Mouse (Mus musculus): ENCODE results near the gene Tns3. TPM values are rescaled to one million over a fixed set of nuclear protein-coding genes. Genes with fewer than 3 reads are reported as not detected.

The Tns3 gene
- total and polyA plus RNA-seq, 3 experiments, result not detected

DNA sequence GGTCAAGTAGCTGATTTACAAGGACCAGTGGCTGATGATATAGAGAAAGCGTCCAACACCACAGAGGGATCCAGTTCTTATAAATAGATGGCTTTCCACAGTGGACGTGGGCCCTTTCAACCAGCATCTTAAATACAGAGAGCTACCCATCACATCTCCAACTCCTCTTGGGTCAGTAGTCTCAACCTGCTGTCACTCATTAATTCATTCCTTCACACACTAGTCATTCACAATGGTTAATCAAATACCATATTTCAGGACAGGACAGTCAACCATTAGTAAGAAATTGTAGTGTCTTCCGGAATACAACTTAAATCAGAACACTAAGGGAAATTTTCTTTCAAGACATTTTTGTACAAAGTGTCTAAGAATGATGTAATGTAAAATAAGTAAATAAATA lies 76.4 kb downstream of the Tns3 start:
- Histone ChIP-seq H3K4me1 (ENCODE audit: control insufficient read depth in 1 of 2, insufficient read depth in 2 of 2, low read length in 2 of 2) (no peaks in the 10 kb centered on the region), H3K9ac (ENCODE audit: control insufficient read depth, low read depth, low read length, poor library complexity, severe bottlenecking) (no peak overlapping the region), H3K27ac (ENCODE audit: control insufficient read depth, low read depth, low read length) (no peak overlapping the region), H3K36me3 (ENCODE audit: control insufficient read depth in 1 of 2, insufficient read depth in 2 of 2, low read length in 2 of 2) (no peaks in the 10 kb centered on the region), H3K9me3 (replicated peaks; ENCODE audit: insufficient read depth, low read length) (no peaks in the 10 kb centered on the region), H3K79me2 (ENCODE audit: control insufficient read depth, insufficient read depth, low read length, poor library complexity) (no peaks in the 10 kb centered on the region), H3K27me3 (ENCODE audit: control insufficient read depth in 1 of 2, insufficient read depth in 2 of 2, low read length in 2 of 2) (no peaks in the 10 kb centered on the region), H3K4me3 (ENCODE audit: control insufficient read depth in 1 of 2, insufficient read depth in 1 of 2, low read depth in 2 of 2, low read length in 2 of 2) (no peak overlapping the region)
- DNase-seq (ENCODE audit: low read depth, low spot score), result no peak
- TF ChIP-seq CHD2 (IDR thresholded peaks at IDR 0.05; ENCODE audit: low read length), result no peak
- TF ChIP-seq MAFK (IDR thresholded peaks at IDR 0.05; ENCODE audit: borderline replicate concordance, low read depth, low read length), result no peak
- no peak for TF ChIP-seq ELF1 (IDR thresholded peaks at IDR 0.05; ENCODE audit: low read depth, low read length)
- no peak for TF ChIP-seq NELFE (IDR thresholded peaks at IDR 0.05; ENCODE audit: low read depth, low read length)
- TF ChIP-seq MAX (IDR thresholded peaks at IDR 0.05; ENCODE audit: low read length), result no peak
- no peak for TF ChIP-seq JUND (IDR thresholded peaks at IDR 0.05; ENCODE audit: low read depth, low read length)
- TF ChIP-seq GATA1 (IDR thresholded peaks at IDR 0.05; ENCODE audit: low read depth, low read length), result no peak
- TF ChIP-seq SIN3A (IDR thresholded peaks at IDR 0.05; ENCODE audit: low read length), result no peak

DNA sequence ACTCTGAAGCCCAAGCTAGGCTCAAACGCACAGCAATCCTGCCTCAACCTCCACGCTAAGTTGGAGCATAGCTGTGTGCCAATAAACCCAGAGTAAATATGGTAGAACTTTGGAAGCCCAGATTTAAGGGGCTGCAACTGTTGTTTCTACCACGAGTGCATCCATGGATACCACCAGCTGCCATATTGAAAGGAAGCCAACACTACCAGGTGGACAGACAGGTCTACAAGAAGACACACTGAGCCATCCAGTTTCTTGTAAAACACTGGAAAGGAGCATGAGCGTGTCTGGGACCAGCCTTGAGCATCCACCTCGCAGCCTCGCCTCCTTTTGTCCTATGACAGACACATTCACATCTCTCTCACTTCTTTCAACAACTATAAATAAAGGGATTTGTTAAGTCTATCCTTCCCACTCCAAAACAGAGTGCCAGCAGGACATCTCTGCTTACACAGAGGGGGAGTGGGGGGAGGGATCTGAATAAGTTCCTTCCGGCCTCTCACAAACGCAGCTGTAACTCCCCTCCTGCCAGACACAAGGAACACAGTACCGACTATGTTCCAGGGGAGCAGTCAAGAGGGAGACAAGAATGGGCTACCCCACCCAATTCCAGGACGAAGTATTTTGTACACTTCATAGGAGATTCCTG lies 77.2 kb downstream of the Tns3 start:
- H3K9ac ChIP-seq (ENCODE audit: control insufficient read depth, low read depth, low read length, poor library complexity, severe bottlenecking), result no peak overlapping the region
- no peaks in the 10 kb centered on the region for H3K36me3 ChIP-seq (ENCODE audit: control insufficient read depth in 1 of 2, insufficient read depth in 2 of 2, low read length in 2 of 2)
- no peaks in the 10 kb centered on the region for H3K4me1 ChIP-seq (ENCODE audit: control insufficient read depth in 1 of 2, insufficient read depth in 2 of 2, low read length in 2 of 2)
- no peaks in the 10 kb centered on the region for H3K9me3 ChIP-seq (replicated peaks; ENCODE audit: insufficient read depth, low read length)
- no peak overlapping the region for H3K4me3 ChIP-seq (ENCODE audit: control insufficient read depth in 1 of 2, insufficient read depth in 1 of 2, low read depth in 2 of 2, low read length in 2 of 2)
- no peak for DNase-seq (ENCODE audit: low read depth, low spot score)
- no peaks in the 10 kb centered on the region for H3K79me2 ChIP-seq (ENCODE audit: control insufficient read depth, insufficient read depth, low read length, poor library complexity)
- H3K27ac ChIP-seq (ENCODE audit: control insufficient read depth, low read depth, low read length), result no peak overlapping the region
- H3K27me3 ChIP-seq (ENCODE audit: control insufficient read depth in 1 of 2, insufficient read depth in 2 of 2, low read length in 2 of 2), result no peaks in the 10 kb centered on the region
- TF ChIP-seq UBTF (IDR thresholded peaks at IDR 0.05; ENCODE audit: borderline replicate concordance, insufficient read depth, low read depth, low read length), result no peak

DNA sequence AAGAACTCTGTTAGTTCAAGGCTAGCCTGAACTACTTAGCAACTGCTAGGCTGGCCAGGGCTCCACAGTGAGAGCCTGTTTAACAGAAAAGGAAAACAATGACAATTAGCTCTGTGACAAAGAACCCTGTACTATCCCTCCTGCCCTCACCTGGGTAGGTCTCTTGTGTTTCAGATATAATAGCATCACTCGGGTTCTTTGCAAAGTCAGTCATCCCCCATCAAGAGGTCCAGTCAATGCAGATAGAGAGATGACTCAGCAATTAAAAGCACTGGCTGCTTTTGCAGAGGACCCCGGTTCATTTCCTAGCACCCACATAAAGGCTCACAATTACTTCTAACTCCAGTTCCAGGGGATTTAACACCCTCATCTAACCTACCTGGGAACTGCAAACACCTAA lies 78.0 kb downstream of the Tns3 start:
- TF ChIP-seq MAFK (IDR thresholded peaks at IDR 0.05; ENCODE audit: borderline replicate concordance, low read depth, low read length), result no peak
- TF ChIP-seq GATA1 (IDR thresholded peaks at IDR 0.05; ENCODE audit: low read depth, low read length), result no peak
- no peak for TF ChIP-seq KAT2A (conservative IDR thresholded peaks at IDR 0.05; ENCODE audit: low read depth, low read length)
- TF ChIP-seq ZNF384 (IDR thresholded peaks at IDR 0.05; ENCODE audit: low read depth, low read length), result no peak
- no peak for TF ChIP-seq ELF1 (IDR thresholded peaks at IDR 0.05; ENCODE audit: low read depth, low read length)
- no peak for TF ChIP-seq E2F4 (IDR thresholded peaks at IDR 0.05; ENCODE audit: borderline replicate concordance, low read depth, low read length)
- no peak for TF ChIP-seq JUND (IDR thresholded peaks at IDR 0.05; ENCODE audit: low read depth, low read length)
- no peak for TF ChIP-seq TCF12 (IDR thresholded peaks at IDR 0.05; ENCODE audit: low read depth, low read length)
- no peak for TF ChIP-seq CHD2 (IDR thresholded peaks at IDR 0.05; ENCODE audit: low read length)
- no peak for TF ChIP-seq USF2 (IDR thresholded peaks at IDR 0.05; ENCODE audit: borderline replicate concordance in 1 of 2, insufficient read depth in 1 of 2, low read depth in 1 of 2, low read length in 2 of 2)
- TF ChIP-seq RCOR1 (IDR thresholded peaks at IDR 0.05; ENCODE audit: low read depth, low read length), result no peak
- TF ChIP-seq ZKSCAN1 (IDR thresholded peaks at IDR 0.05; ENCODE audit: low read depth, low read length), result no peak
- no peak for TF ChIP-seq GABPA (IDR thresholded peaks at IDR 0.05; ENCODE audit: low read depth, low read length)
- no peak for TF ChIP-seq CTCF (IDR thresholded peaks at IDR 0.05 in 2 of 3, conservative IDR thresholded peaks at IDR 0.05 in 1 of 3; ENCODE audit: control insufficient read depth in 1 of 3, insufficient read depth in 1 of 3, low read depth in 2 of 3, low read length in 3 of 3, poor library complexity in 1 of 3, severe bottlenecking in 1 of 3)
- TF ChIP-seq POLR2AphosphoS2 (IDR thresholded peaks at IDR 0.05; ENCODE audit: low read length), result no peak
- TF ChIP-seq MXI1 (IDR thresholded peaks at IDR 0.05; ENCODE audit: low read depth, low read length), result no peak
- H3K9ac ChIP-seq (ENCODE audit: control insufficient read depth, low read depth, low read length, poor library complexity, severe bottlenecking), result no peak overlapping the region
- H3K9me3 ChIP-seq (replicated peaks; ENCODE audit: insufficient read depth, low read length), result no peaks in the 10 kb centered on the region
- no peak overlapping the region for H3K4me3 ChIP-seq (ENCODE audit: control insufficient read depth in 1 of 2, insufficient read depth in 1 of 2, low read depth in 2 of 2, low read length in 2 of 2)
- H3K27ac ChIP-seq (ENCODE audit: control insufficient read depth, low read depth, low read length), result no peak overlapping the region
- H3K4me1 ChIP-seq (ENCODE audit: control insufficient read depth in 1 of 2, insufficient read depth in 2 of 2, low read length in 2 of 2), result no peaks in the 10 kb centered on the region
- H3K36me3 ChIP-seq (ENCODE audit: control insufficient read depth in 1 of 2, insufficient read depth in 2 of 2, low read length in 2 of 2), result no peaks in the 10 kb centered on the region
- DNase-seq (ENCODE audit: low read depth, low spot score), result no peak
- no peaks in the 10 kb centered on the region for H3K79me2 ChIP-seq (ENCODE audit: control insufficient read depth, insufficient read depth, low read length, poor library complexity)
- no peaks in the 10 kb centered on the region for H3K27me3 ChIP-seq (ENCODE audit: control insufficient read depth in 1 of 2, insufficient read depth in 2 of 2, low read length in 2 of 2)

Data from MEL (cell line).